Mouse (Mus musculus): ENCODE results near the gene Syngr1.

DNA sequence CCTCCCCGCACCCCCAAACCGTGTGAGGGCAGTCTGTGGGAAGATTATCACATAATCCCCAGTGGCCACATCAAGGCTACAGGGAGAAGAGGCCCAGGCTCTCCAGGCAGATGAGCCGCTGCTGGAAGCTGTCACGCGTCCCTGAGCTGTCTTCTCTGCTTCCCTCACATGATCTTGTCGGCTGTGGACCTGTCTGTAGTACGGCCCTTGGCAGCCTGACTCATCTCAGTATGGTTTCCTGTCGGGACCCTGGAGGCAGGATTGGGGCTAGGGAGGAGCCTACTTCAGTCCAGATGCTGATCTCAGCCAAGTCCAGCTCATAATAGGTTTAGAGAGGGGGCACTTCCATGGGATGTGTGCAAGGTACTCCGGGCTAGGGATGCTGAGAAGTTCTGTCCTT, 7.7 kb downstream of the Syngr1 start:
- TF ChIP-seq POLR2A (IDR thresholded peaks at IDR 0.05; ENCODE audit: borderline replicate concordance, extremely low read depth, insufficient read depth, insufficient read length, poor library complexity, severe bottlenecking) (no peak), CTCF (IDR thresholded peaks at IDR 0.05; ENCODE audit: borderline replicate concordance, extremely low read depth, insufficient read depth, insufficient read length) (no peak)

Measured in brain, embryonic 14.5 days (tissue).